Mouse (Mus musculus) testis, adult 2 months (tissue): ENCODE data around the gene Slit3.

Experiments
- CTCF ChIP-seq: fragments of 200-500 bp; IDR thresholded peaks from 2 replicates; pipeline ENCODE4 v1.5.1; 2012; ENCODE audit warnings: low read depth, mild to moderate bottlenecking, inconsistent platforms, low read length, moderate library complexity; ENCODE audit not compliant: control insufficient read depth, insufficient read depth, insufficient replicate concordance
- POLR2A ChIP-seq: fragments of 200-500 bp; IDR thresholded peaks from 2 replicates; pipeline ENCODE4 v1.6.1; 2012; ENCODE audit warnings: low read depth, mild to moderate bottlenecking, inconsistent platforms, low read length, moderate library complexity; ENCODE audit not compliant: control insufficient read depth

DNA sequence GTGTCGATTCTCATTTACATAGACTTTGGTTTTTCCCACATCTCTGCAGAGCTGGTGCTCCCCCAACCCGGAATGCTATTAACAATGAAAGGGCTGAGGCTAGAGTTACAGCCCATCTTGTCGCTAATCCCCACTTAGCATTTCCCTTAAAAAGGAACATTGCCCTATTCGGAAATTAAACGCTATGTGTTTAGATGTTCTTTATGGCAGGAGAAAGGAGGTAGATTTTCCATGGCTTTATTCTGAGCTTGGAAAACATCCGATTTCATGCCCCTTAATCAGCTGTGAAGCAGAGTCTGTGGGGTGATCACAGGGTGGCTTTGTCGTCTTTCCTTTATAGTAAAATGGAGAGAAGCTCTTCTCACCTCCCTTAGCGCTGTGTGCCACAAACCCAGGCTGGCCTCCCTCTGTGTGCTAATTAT lies 244.5 kb downstream of the Slit3 start:
- TF ChIP-seq CTCF (no peak), POLR2A (no peak)
